Mouse (Mus musculus) heart, postnatal 14 days (tissue): ENCODE data around the gene Gabbr2. TPM values are rescaled to one million over a fixed set of nuclear protein-coding genes. Genes with fewer than 3 reads are reported as not detected.
"Not testable (repeated sequence)": the region's sequence is repeated elsewhere in the genome, so short reads cannot be mapped to it uniquely, and the experiment has no call there.

Experiments used
- DNase-seq, 2 experiments: peaks; one replicate each; pipeline ENCODE4 v3.0.0; 2021 to 2022
- intact Hi-C: fragments of 180-260 bp; cut with DNase I; formaldehyde crosslinking; loops from one replicate; pipeline ENCODE4 v1.15.1; 2025
- total RNA-seq, 2 experiments: library from RNA; stranded (reverse); gene quantifications; 2 replicates each; pipeline ENCODE4 v1.2.3; 2021

Gene Gabbr2
- total RNA-seq, 2 experiments from 2014 or later = 0.05 TPM; not detected in 1

DNA sequence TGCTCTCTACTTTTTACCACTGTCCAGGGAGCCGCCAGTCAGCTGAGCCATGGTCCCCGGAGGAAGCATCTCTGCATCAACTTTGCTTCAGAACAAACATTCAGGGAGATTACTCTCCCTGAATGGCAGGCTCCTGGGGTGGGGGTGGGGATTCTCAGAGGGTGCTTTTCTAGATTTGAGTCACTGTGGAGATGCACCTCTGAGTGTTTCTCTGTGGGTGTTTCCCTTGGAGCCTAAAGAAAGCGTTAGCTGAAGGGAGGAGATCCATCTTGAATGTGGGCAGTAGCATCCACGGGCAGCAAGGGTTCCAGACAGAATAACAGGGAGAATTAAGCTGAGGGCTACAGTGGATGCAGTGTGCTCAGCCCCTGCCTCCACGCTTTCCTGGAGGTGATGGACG lies 356.8 kb downstream of the Gabbr2 start:
- intact Hi-C loops = no loop called here

DNA sequence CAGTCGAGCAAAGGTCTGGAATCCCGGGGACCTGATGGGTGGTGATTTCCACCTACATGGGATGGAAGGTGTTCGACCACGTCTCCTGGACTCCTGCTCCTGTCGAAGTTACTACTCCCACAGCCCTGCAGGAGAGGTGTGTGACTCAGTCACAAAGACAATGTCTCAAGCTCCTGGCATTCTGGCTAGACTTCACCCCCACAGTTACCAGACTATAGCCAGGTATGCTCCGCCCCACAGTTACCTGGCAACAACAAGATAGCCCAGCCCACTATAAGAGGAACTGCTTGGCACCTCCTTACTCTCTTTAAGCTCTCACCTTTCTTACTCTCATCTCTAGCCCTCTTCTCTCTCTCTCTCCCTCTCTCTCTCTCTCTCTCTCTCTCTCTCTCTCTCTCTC lies 358.1 kb downstream of the Gabbr2 start:
- intact Hi-C loops, DNase-seq: not testable (repeated sequence)

More for the DNA sequence above, 356.8 kb downstream of the Gabbr2 start:
- no peak for DNase-seq

DNA sequence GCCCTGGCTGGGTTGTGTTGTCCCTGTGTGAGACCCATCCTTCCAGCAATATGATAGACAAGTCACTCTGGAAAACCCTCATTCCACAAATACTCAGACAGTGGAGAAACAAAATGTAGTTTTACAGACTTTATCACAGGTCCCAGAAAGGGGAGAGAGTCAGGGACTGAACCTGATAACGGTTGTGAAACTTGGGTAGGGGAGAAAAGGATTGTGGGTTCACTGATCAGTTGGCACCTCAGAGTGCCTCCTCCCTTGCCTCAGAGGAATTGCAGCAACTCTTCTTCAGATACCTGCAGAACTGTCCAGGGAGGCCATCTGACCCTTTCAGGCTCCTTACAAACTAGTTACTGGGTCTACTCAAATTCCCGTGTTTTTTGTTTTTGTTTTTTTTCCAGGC lies 359.2 kb downstream of the Gabbr2 start:
- intact Hi-C loops = no loop called here
- DNase-seq = no peak

GRCm38 (mm10) chr4:46630390-46630789 lies 361.3 kb downstream of the Gabbr2 start:
- DNase-seq = peak in 1 of 2 experiments; percentile 28
- intact Hi-C loops = no loop called here

DNA sequence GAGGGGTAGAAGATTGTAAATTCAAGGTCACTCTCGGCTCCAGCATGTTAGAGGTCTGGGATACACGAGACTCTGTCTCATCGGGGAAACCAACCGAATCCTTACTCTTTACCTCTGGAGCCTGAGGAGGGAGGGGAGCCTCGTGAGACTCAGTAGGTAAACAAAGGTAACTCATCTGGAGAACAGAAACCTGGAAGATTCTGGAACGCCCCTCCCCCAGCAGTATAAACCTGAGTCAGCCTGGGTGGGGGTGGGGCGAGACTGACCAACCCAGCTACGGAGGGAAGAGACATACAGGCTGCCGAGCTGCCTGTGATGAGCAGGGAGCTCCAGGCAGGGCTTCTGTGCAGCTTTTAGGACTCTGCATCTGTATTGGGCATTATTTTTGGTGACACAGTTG lies 362.8 kb downstream of the Gabbr2 start:
- DNase-seq = no peak
- intact Hi-C loops = no loop called here

DNA sequence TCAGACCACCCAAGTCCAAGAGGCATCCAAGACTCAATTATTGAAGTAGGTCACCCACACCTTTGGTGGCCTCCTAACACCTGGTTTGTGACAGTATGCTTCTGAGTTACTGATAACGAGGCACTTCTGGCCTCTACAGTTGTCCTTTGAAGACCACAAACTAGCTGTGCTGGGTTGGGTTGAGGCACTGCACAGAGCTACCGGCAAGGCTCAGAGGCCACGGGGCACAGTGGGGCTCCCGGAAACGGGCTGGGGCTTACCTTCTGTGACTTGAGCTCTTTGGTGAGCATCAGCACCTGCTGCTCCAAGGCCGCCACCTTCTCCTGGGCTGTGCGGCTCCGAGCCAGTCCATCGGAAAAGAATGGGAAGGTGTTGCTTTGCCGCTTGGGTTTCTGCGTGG lies 363.6 kb downstream of the Gabbr2 start:
- no peak for DNase-seq

GRCm38 (mm10) chr4:46625101-46625500 lies 366.6 kb downstream of the Gabbr2 start:
- intact Hi-C loops = no loop called here
- DNase-seq = no peak

More for the DNA sequence above, 363.6 kb downstream of the Gabbr2 start:
- intact Hi-C loops = no loop called here

GRCm38 (mm10) chr4:46623007-46623406 lies 368.7 kb downstream of the Gabbr2 start:
- no peak for DNase-seq
- intact Hi-C loops = no loop called here

- DNase-seq = no peak
- intact Hi-C loops = no loop called here
Observed at GRCm38 (mm10) chr4:46620946-46621345, 370.7 kb downstream of the Gabbr2 start.

DNA sequence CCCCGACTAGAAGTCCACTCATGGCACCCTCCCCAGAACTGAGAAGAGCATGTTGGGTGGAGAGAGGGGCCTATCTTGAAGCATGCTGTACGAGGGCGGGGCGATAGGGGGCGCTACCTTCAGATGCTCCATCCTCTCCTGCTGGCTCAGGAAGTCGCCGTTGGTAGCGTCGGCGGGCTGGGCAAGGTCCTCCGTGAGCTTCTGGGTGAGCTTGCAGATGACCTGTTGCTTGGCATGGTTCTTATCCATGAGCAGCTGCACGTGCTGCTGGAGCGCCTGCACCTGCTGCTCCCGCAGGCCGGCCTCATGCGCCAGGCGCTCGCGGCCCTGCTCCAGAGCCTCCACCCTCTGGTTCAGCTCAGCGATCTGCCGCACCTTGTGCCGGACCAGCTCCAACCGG lies 371.3 kb downstream of the Gabbr2 start:
- DNase-seq = no peak
- intact Hi-C loops = no loop called here

- intact Hi-C loops = no loop called here
- DNase-seq = no peak
Observed at GRCm38 (mm10) chr4:46618196-46618817, 373.4 kb downstream of the Gabbr2 start.

GRCm38 (mm10) chr4:46617408-46617807 lies 374.3 kb downstream of the Gabbr2 start:
- intact Hi-C loops = no loop called here
- DNase-seq = no peak

- intact Hi-C loops = no loop called here
- no peak for DNase-seq
Observed at GRCm38 (mm10) chr4:46614641-46615040, 377.0 kb downstream of the Gabbr2 start.

GRCm38 (mm10) chr4:46613618-46614017 lies 378.1 kb downstream of the Gabbr2 start:
- no peak for DNase-seq
- intact Hi-C loops = no loop called here

Other genes starting within 250 kb of the Gabbr2 start
- 1 to 10 TPM; 3.9 to 4.0 TPM for gene Anks6, start 65.6 kb upstream of the Gabbr2 start, total RNA-seq
- gene Galnt12, start 100.0 kb upstream of the Gabbr2 start, total RNA-seq = under 1 TPM; 0.57 to 0.73 TPM
- gene Col15a1, start 216.3 kb upstream of the Gabbr2 start, total RNA-seq = 100 to 1,000 TPM; 237 to 250 TPM